Mouse (Mus musculus): ENCODE measurements around the gene Cygb.

DNA sequence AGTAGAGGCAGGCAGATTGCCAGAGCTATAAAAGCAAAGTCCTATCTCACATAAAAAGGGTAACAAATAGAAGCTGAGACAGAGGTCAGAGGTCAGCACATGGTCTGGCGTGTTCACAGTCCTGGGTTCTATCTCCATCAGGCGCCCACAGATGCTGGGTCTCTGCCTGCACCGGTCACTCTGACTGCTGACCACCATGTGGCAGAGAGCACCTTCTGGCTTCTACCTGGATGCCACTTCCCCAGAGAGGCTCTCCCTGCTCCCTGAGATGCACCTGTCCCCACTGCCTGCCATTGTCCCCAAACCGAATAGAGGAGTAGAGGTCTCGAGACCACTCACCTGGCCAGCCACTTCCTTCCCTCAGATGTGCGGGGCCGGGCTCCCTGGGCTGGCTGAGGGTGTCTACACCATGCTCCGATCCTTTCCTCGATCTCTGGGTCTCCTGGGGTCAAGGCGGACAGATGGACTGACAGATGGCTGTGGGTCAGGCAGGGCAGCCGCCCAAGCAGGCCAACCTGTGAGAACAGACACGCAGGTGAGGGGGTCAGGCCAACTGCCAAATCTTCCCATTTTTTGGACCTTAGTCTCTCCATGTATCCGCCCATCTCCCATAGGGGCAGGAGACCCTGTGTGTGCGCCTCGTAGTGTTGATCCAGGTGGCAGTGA lies 44.0 kb downstream of the Cygb start:
- TF ChIP-seq CTCF (IDR thresholded peaks at IDR 0.05 in 2 of 3, conservative IDR thresholded peaks at IDR 0.05 in 1 of 3; ENCODE audit: control insufficient read depth in 1 of 3, insufficient read depth in 1 of 3, low read depth in 2 of 3, low read length in 3 of 3, poor library complexity in 1 of 3, severe bottlenecking in 1 of 3) (no peak), UBTF (IDR thresholded peaks at IDR 0.05; ENCODE audit: borderline replicate concordance, insufficient read depth, low read depth, low read length) (no peak), POLR2A (IDR thresholded peaks at IDR 0.05; ENCODE audit: control insufficient read depth in 1 of 2, insufficient read depth in 1 of 2, low read depth in 1 of 2, low read length in 2 of 2, poor library complexity in 1 of 2) (no peak), CHD2 (IDR thresholded peaks at IDR 0.05; ENCODE audit: low read length) (no peak), GATA1 (IDR thresholded peaks at IDR 0.05; ENCODE audit: low read depth, low read length) (no peak), POLR2AphosphoS5 (IDR thresholded peaks at IDR 0.05; ENCODE audit: borderline replicate concordance, low read depth, low read length) (no peak), EP300 (IDR thresholded peaks at IDR 0.05; ENCODE audit: low read depth in 1 of 2, low read length in 2 of 2) (no peak)
